Mouse (Mus musculus): Measurements from ENCODE around the gene Eef1akmt1.

GRCm38 (mm10) chr14:57555471-57556070, 15.8 kb downstream of the Eef1akmt1 start:
- no peak for TF ChIP-seq CTCF (IDR thresholded peaks at IDR 0.05; ENCODE audit: low read depth)
- TF ChIP-seq EP300 (optimal IDR thresholded peaks at IDR 0.05), result no peak

Measured in stomach, postnatal 0 days (tissue).